Mouse (Mus musculus) limb, embryonic 11.5 days (tissue): ENCODE results near the gene Krt76. TPM values are rescaled to one million over a fixed set of nuclear protein-coding genes. Genes with fewer than 3 reads are reported as not detected.

Source experiments
- microRNA-seq: library from miRNA; unstranded; fragments of <30 nt; microRNA quantifications from one replicate; pipeline ENCODE4, GENCODE M21; 2016
- polyA plus RNA-seq: library from polyadenylated mRNA; unstranded; fragments of >200 nt; fragmentation: Nextera tagmentation; extraction: Ambion mirVana; gene quantifications from 2 replicates; pipeline ENCODE4 v1.2.1, GENCODE M21; 2014

The Krt76 gene
- polyA plus RNA-seq, 1 experiment from 2014 or later: not detected

Small RNAs within 50 kb of the gene (microRNA-seq; reads per million reads assigned to microRNA genes)
- gene Gm44356: not detected

Other genes starting within 250 kb of the Krt76 start
- not detected in 2 replicates for gene Gm5478, start 245.5 kb downstream of the Krt76 start, polyA plus RNA-seq
- not detected in 2 replicates for gene Krt6b, start 212.6 kb downstream of the Krt76 start, polyA plus RNA-seq
- gene Krt6a, start 198.6 kb downstream of the Krt76 start, polyA plus RNA-seq: 0.38 TPM in 1 of 2 replicates, not detected in the other
- 16.0 and 22.4 TPM in 2 replicates for gene Krt5, start 180.0 kb downstream of the Krt76 start, polyA plus RNA-seq
- 0.11 TPM in 1 of 2 replicates, not detected in the other for gene Krt71, start 149.8 kb downstream of the Krt76 start, polyA plus RNA-seq
- gene Krt72, start 106.5 kb downstream of the Krt76 start, polyA plus RNA-seq: not detected in 2 replicates
- gene Krt73, start 90.6 kb downstream of the Krt76 start, polyA plus RNA-seq: not detected in 2 replicates
- gene Krt2, start 74.8 kb downstream of the Krt76 start, polyA plus RNA-seq: not detected in 2 replicates
- gene Krt1, start 42.1 kb downstream of the Krt76 start, polyA plus RNA-seq: 0.61 and 0.75 TPM in 2 replicates
- not detected in 2 replicates for gene Krt77, start 23.2 kb downstream of the Krt76 start, polyA plus RNA-seq
- gene Krt4, start 31.8 kb upstream of the Krt76 start, polyA plus RNA-seq: not detected in 2 replicates
- not detected in 2 replicates for gene Krt79, start 47.4 kb upstream of the Krt76 start, polyA plus RNA-seq
- not detected in 2 replicates for gene Krt78, start 61.4 kb upstream of the Krt76 start, polyA plus RNA-seq
- 21.3 and 22.7 TPM in 2 replicates for gene Krt8, start 111.6 kb upstream of the Krt76 start, polyA plus RNA-seq
- 26.8 and 30.1 TPM in 2 replicates for gene Krt18, start 135.3 kb upstream of the Krt76 start, polyA plus RNA-seq
- gene Eif4b, start 180.9 kb upstream of the Krt76 start, polyA plus RNA-seq: 131 and 141 TPM in 2 replicates
- 14.6 and 15.6 TPM in 2 replicates for gene Tns2, start 207.5 kb upstream of the Krt76 start, polyA plus RNA-seq
- gene Spryd3, start 243.3 kb upstream of the Krt76 start, polyA plus RNA-seq: 7.2 and 10.0 TPM in 2 replicates